8 mouse cellular contexts compared by ENCODE assay signal in genomic region chr16:98081889-98082818, GRCm38 (mm10). TPM values are rescaled to one million over a fixed set of nuclear protein-coding genes. Genes with fewer than 3 reads are reported as not detected.
DNase-seq lines count a peak whose midpoint lies in the region; ATAC-seq lines count a peak whose summit lies in the region.
"Not testable (repeated sequence)": the region's sequence is repeated elsewhere in the genome, so short reads cannot be mapped to it uniquely, and the experiment has no call there.

Gene A630089N07Rik (minus strand): TSS chr16:98082450.

- peak within 1 kb of the TSS; percentile 68 for H3K27ac ChIP-seq in hindbrain, embryonic 12.5 days

- peak; percentile 86 for DNase-seq in NIH3T3 (ENCODE audit: low read depth)
- peak; percentile 85 to 89 for DNase-seq in cerebellum, postnatal 10 days
- peak; percentile 59 to 74 for DNase-seq in frontal cortex, postnatal 10 days (ENCODE audit: low spot score in 2 of 2)
- peak; percentile 76 to 86 for DNase-seq in layer of hippocampus, postnatal 14 days (ENCODE audit: low spot score in 2 of 2)
- peak; percentile 85 for DNase-seq in lung, postnatal 14 days
- DNase-seq in retina, adult 2 months (ENCODE audit: low read depth, low spot score) = peak; percentile 59
- DNase-seq in thymus, postnatal 36 days = peak; percentile 79 to 83

- not testable (repeated sequence) for H3K36me3 ChIP-seq in hindbrain, embryonic 12.5 days

- peak within 1 kb of the TSS; percentile 66 for H3K4me2 ChIP-seq in hindbrain, embryonic 12.5 days (replicated peaks)

- peaks cover 12% of the 10 kb centered on the region for H3K4me1 ChIP-seq in hindbrain, embryonic 12.5 days

- ATAC-seq in hindbrain, embryonic 12.5 days (ENCODE audit: low FRiP score) = peak; percentile 99

- H3K9ac ChIP-seq in hindbrain, embryonic 12.5 days = peak within 1 kb of the TSS; percentile 62

- H3K4me3 ChIP-seq in hindbrain, embryonic 12.5 days = peak within 1 kb of the TSS; percentile 70

- under 1% methylated on average over 25 of the region's 25 CpGs for WGBS in hindbrain, embryonic 12.5 days

- not testable (repeated sequence) for H3K9me3 ChIP-seq in hindbrain, embryonic 12.5 days (replicated peaks)

- H3K27me3 ChIP-seq in hindbrain, embryonic 12.5 days = not testable (repeated sequence)

RNA-seq across cellular contexts. Expression of gene A630089N07Rik, which starts in this region (rescaled TPM):
- polyA plus RNA-seq in hindbrain, embryonic 12.5 days (2016; fragmentation: Nextera tagmentation; extraction: Ambion mirVana) = 20.1 and 20.3 TPM in 2 replicates
- total RNA-seq in layer of hippocampus, postnatal 14 days (2021) = 1 to 10 TPM; 6.9 to 10.0 TPM

Comparison
In these comparisons a context has a peak if more than half of its experiments do, and no peak if none do; other contexts are left out.
1. Peak in every context shown above with its lines: DNase-seq, ATAC-seq, H3K4me3 ChIP-seq and H3K27ac ChIP-seq.